Mouse (Mus musculus) MEL (cell line): ENCODE results near the gene Gpatch3. TPM values are rescaled to one million over a fixed set of nuclear protein-coding genes. Genes with fewer than 3 reads are reported as not detected.

ENCODE experiments used
- DNase-seq: peaks from one replicate; pipeline ENCODE4 v3.0.0; 2011; ENCODE audit warnings: low read depth, low spot score
- H3K27ac ChIP-seq: 2 replicates; pipeline ENCODE4 v1.5.1; 2012; ENCODE audit warnings: low read depth, mild to moderate bottlenecking, control low read depth, low read length, moderate library complexity; ENCODE audit not compliant: control insufficient read depth
- H3K27me3 ChIP-seq, 2 experiments: fragments of 150-350 bp in 1 of 2; sonication (generic) in 1 of 2; 2 replicates each; pipeline ENCODE4 v1.6.1; 2012; ENCODE audit warnings: low read length in 2 of 2, mild to moderate bottlenecking in 2 of 2, improper control_type of control experiment in 1 of 2, moderate library complexity in 1 of 2; ENCODE audit not compliant: insufficient read depth in 2 of 2, control insufficient read depth in 1 of 2
- H3K36me3 ChIP-seq, 2 experiments: 2 replicates each; pipeline ENCODE4 v1.6.1; 2012 to 2014; ENCODE audit warnings: low read length in 2 of 2, improper control_type of control experiment in 1 of 2, inconsistent platforms in 1 of 2, mild to moderate bottlenecking in 1 of 2; ENCODE audit not compliant: insufficient read depth in 2 of 2, control insufficient read depth in 1 of 2
- H3K4me1 ChIP-seq, 2 experiments: fragments of 150-350 bp in 1 of 2; sonication (generic) in 1 of 2; 2 replicates each; pipeline ENCODE4 v1.6.1; 2012; ENCODE audit warnings: low read length in 2 of 2, improper control_type of control experiment in 1 of 2, mild to moderate bottlenecking in 1 of 2; ENCODE audit not compliant: insufficient read depth in 2 of 2, control insufficient read depth in 1 of 2
- H3K4me3 ChIP-seq, 2 experiments: fragments of 150-350 bp in 1 of 2; sonication (generic) in 1 of 2; 2 replicates each; pipeline ENCODE4 v1.5.1; 2012; ENCODE audit warnings: low read depth in 2 of 2, low read length in 2 of 2, mild to moderate bottlenecking in 2 of 2, moderate library complexity in 2 of 2, control low read depth in 1 of 2, improper control_type of control experiment in 1 of 2; ENCODE audit not compliant: control insufficient read depth in 1 of 2, insufficient read depth in 1 of 2
- H3K79me2 ChIP-seq: 2 replicates; pipeline ENCODE4 v1.6.1; 2012; ENCODE audit warnings: mild to moderate bottlenecking, low read length, moderate library complexity; ENCODE audit not compliant: control insufficient read depth, poor library complexity, insufficient read depth
- H3K9ac ChIP-seq: 2 replicates; pipeline ENCODE4 v1.6.1; 2012; ENCODE audit warnings: low read depth, mild to moderate bottlenecking, control low read depth, low read length, moderate library complexity; ENCODE audit not compliant: control insufficient read depth, poor library complexity, severe bottlenecking
- H3K9me3 ChIP-seq: fragments of 150-350 bp; sonication (generic); replicated peaks from 2 replicates; pipeline ENCODE4 v1.6.1; 2012; ENCODE audit warnings: mild to moderate bottlenecking, low read length, improper control_type of control experiment, moderate library complexity; ENCODE audit not compliant: insufficient read depth
- EP300 ChIP-seq, 2 experiments: IDR thresholded peaks; 2 replicates each; pipeline ENCODE4 v1.6.1; 2011; ENCODE audit warnings: improper control_type of control experiment in 2 of 2, low read length in 2 of 2, low read depth in 1 of 2, mild to moderate bottlenecking in 1 of 2
- GATA1 ChIP-seq: IDR thresholded peaks from 2 replicates; pipeline ENCODE4 v1.6.1; 2011; ENCODE audit warnings: low read depth, low read length, improper control_type of control experiment
- HCFC1 ChIP-seq: IDR thresholded peaks from 2 replicates; pipeline ENCODE4 v1.6.1; 2012; ENCODE audit warnings: low read depth, mild to moderate bottlenecking, inconsistent platforms, low read length, improper control_type of control experiment, moderate library complexity
- JUND ChIP-seq: IDR thresholded peaks from 2 replicates; pipeline ENCODE4 v1.6.1; 2011; ENCODE audit warnings: low read depth, mild to moderate bottlenecking, improper control_type of control experiment, low read length
- KAT2A ChIP-seq: conservative IDR thresholded peaks from 2 replicates; pipeline ENCODE4 v1.6.1; 2012; ENCODE audit warnings: low read depth, low read length, improper control_type of control experiment, inconsistent platforms
- MAZ ChIP-seq: IDR thresholded peaks from 2 replicates; pipeline ENCODE4 v1.6.1; 2012; ENCODE audit warnings: low read depth, mild to moderate bottlenecking, inconsistent platforms, low read length, improper control_type of control experiment
- MXI1 ChIP-seq: IDR thresholded peaks from 2 replicates; pipeline ENCODE4 v1.6.1; 2011; ENCODE audit warnings: mild to moderate bottlenecking, low read depth, low read length, improper control_type of control experiment
- MYC ChIP-seq: IDR thresholded peaks from 2 replicates; pipeline ENCODE4 v1.6.1; 2011; ENCODE audit warnings: low read depth, mild to moderate bottlenecking, low read length, improper control_type of control experiment, moderate library complexity
- RCOR1 ChIP-seq: IDR thresholded peaks from 2 replicates; pipeline ENCODE4 v1.6.1; 2012; ENCODE audit warnings: low read depth, mild to moderate bottlenecking, inconsistent platforms, low read length, improper control_type of control experiment
- SMC3 ChIP-seq: IDR thresholded peaks from 2 replicates; pipeline ENCODE4 v1.6.1; 2011; ENCODE audit warnings: low read depth, low read length, improper control_type of control experiment
- TAL1 ChIP-seq: IDR thresholded peaks from 2 replicates; pipeline ENCODE4 v1.6.1; 2012; ENCODE audit warnings: mild to moderate bottlenecking, inconsistent platforms, low read length, moderate library complexity, mixed read lengths
- TBP ChIP-seq: IDR thresholded peaks from 2 replicates; pipeline ENCODE4 v1.8.0; 2011; ENCODE audit warnings: low read depth, low read length, improper control_type of control experiment
- TCF12 ChIP-seq: IDR thresholded peaks from 2 replicates; pipeline ENCODE4 v1.6.1; 2014; ENCODE audit warnings: low read depth, mild to moderate bottlenecking, inconsistent platforms, low read length, improper control_type of control experiment, moderate library complexity
- USF2 ChIP-seq, 2 experiments: IDR thresholded peaks; 2 replicates each; pipeline ENCODE4 v1.6.1; 2011 to 2012; ENCODE audit warnings: improper control_type of control experiment in 2 of 2, low read length in 2 of 2, borderline replicate concordance in 1 of 2, inconsistent platforms in 1 of 2, low read depth in 1 of 2, mild to moderate bottlenecking in 1 of 2; ENCODE audit not compliant: insufficient read depth in 1 of 2
- ZC3H11A ChIP-seq: IDR thresholded peaks from 2 replicates; pipeline ENCODE4 v1.6.1; 2012; ENCODE audit warnings: low read depth, mild to moderate bottlenecking, inconsistent platforms, low read length, improper control_type of control experiment
- ZNF384 ChIP-seq: IDR thresholded peaks from 2 replicates; pipeline ENCODE4 v1.6.1; 2012; ENCODE audit warnings: low read depth, mild to moderate bottlenecking, inconsistent platforms, low read length, improper control_type of control experiment
- polyA plus RNA-seq, 2 experiments: library from polyadenylated mRNA; stranded (reverse) in 1 of 2; unstranded in 1 of 2; fragments of >175 nt in 1 of 2; fragments of >200 nt in 1 of 2; gene quantifications; 2 replicates each; pipeline versions ENCODE4 v1.2.1 to v1.2.4; 2012; ENCODE audit warnings: low replicate concordance in 2 of 2, low read depth in 1 of 2; ENCODE audit not compliant: insufficient read length in 2 of 2, insufficient read depth in 1 of 2, missing spikeins in 1 of 2
- total RNA-seq: library from RNA; depleted of rRNA; stranded (reverse); fragments of 300-350 nt; gene quantifications from 2 replicates; pipeline ENCODE4 v1.2.3, GENCODE M21; 2012

Gene Gpatch3
- total and polyA plus RNA-seq, 3 experiments: 9.8 to 16.5 TPM; not detected in 1

DNA sequence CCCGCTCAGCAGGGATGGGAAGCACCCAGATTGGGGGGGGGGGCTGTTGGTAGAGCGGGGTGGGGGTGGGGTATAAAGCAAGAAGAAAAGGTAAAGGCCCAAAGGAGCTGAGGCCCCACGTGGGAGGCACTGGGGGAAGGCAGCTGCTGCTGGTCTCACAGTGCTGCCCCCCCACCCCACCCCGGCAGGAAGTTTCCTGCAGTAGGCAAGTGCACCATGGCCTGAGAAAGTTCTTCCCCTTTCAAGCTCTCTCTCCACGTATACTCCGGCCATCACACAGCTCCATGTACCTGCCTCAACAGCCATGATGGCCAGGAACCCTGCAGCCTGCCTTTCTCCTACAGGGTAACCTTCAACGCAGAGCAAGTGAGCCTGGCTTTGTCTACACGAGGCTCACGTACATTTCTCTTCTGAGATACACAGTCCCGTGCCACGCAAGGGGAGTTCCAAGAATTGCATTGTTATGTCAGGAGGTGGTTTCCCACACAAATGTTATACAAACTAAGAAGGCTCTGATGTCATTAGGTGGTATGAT lies 47.7 kb downstream of the Gpatch3 start:
- DNase-seq: no peak
- Histone ChIP-seq H3K79me2 (no peaks in the 10 kb centered on the region), H3K9me3 (no peaks in the 10 kb centered on the region), H3K36me3 (no peaks in the 10 kb centered on the region; a peak in 1 of 4 replicates), H3K27ac (no peak overlapping the region), H3K9ac (no peak overlapping the region), H3K4me3 (no peak overlapping the region), H3K4me1 (no peaks in the 10 kb centered on the region), H3K27me3 (no peaks in the 10 kb centered on the region)
- no peak for TF ChIP-seq SMC3
- TF ChIP-seq TCF12: no peak
- TF ChIP-seq ZC3H11A: no peak
- TF ChIP-seq TAL1: no peak
- TF ChIP-seq MYC: no peak
- no peak for TF ChIP-seq MAZ
- no peak for TF ChIP-seq ZNF384
- no peak for TF ChIP-seq RCOR1
- no peak for TF ChIP-seq HCFC1
- TF ChIP-seq KAT2A: no peak
- TF ChIP-seq MXI1: no peak
- TF ChIP-seq USF2 (IDR thresholded peaks at IDR 0.05; ENCODE audit: borderline replicate concordance in 1 of 2, insufficient read depth in 1 of 2, low read depth in 1 of 2, low read length in 2 of 2): no peak
- no peak for TF ChIP-seq TBP
- no peak for TF ChIP-seq EP300 (IDR thresholded peaks at IDR 0.05; ENCODE audit: low read depth in 1 of 2, low read length in 2 of 2)
- no peak for TF ChIP-seq GATA1

GRCm38 (mm10) chr4:133624830-133625229 lies 50.3 kb downstream of the Gpatch3 start:
- H3K9me3 ChIP-seq: no peaks in the 10 kb centered on the region
- H3K27ac ChIP-seq: no peak overlapping the region
- no peak overlapping the region for H3K4me3 ChIP-seq
- TF ChIP-seq MXI1 (no peak), RCOR1 (no peak), JUND (no peak), MYC (no peak), MAZ (no peak), KAT2A (no peak), TCF12 (no peak)
- H3K36me3 ChIP-seq: no peaks in the 10 kb centered on the region; a peak in 1 of 4 replicates
- H3K4me1 ChIP-seq: no peaks in the 10 kb centered on the region
- no peak for DNase-seq
- H3K79me2 ChIP-seq: no peaks in the 10 kb centered on the region
- H3K27me3 ChIP-seq: no peaks in the 10 kb centered on the region
- H3K9ac ChIP-seq: no peak overlapping the region
